Mouse (Mus musculus): ENCODE results near the gene Sqstm1. TPM values are rescaled to one million over a fixed set of nuclear protein-coding genes. Genes with fewer than 3 reads are reported as not detected.

The Sqstm1 gene
- polyA plus RNA-seq, 1 experiment from 2014 or later, result 377 TPM

- Histone ChIP-seq H3K9ac (replicated peaks; ENCODE audit: low read depth, low read length) (no peak overlapping the region), H3K4me2 (ENCODE audit: low read depth, low read length) (no peak overlapping the region), H3K4me3 (ENCODE audit: low read depth, low read length) (no peak overlapping the region), H3K27ac (ENCODE audit: low read depth, low read length) (no peak overlapping the region), H3K36me3 (ENCODE audit: control insufficient read depth, insufficient read depth, low read length) (peaks cover 17% of the 10 kb centered on the region; the same call in 1 of the 2 replicates), H3K27me3 (ENCODE audit: control insufficient read depth, insufficient read depth, low read length) (no peaks in the 10 kb centered on the region), H3K4me1 (ENCODE audit: control insufficient read depth, insufficient read depth, low read length) (no peaks in the 10 kb centered on the region), H3K9me3 (ENCODE audit: control insufficient read depth, low read length) (no peaks in the 10 kb centered on the region)
- 80% methylated on average over 7 of the region's 7 CpGs for WGBS
- no peak for ATAC-seq (ENCODE audit: low read depth)
Observed at GRCm38 (mm10) chr11:50194070-50194469, 16.6 kb downstream of the Sqstm1 start.

DNA sequence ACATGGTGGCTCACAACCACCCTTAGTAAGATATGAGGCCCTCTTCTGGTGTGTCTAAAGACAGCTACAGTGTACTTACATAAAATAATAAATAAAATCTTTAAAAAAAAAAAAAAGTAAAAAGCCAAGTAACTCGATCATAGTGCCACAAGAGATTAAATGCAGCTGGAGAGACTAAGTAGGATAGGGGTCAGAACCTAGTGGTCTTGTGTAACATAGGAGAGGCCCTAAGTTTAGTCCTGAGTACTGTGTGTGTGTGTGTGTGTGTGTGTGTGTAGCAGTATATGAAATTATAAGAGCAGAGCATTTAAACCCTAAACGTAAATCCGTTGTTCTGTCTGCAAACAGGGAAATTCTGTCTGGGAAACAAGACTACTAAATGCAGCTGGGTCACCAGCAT is 18.3 kb downstream of the Sqstm1 start:
- WGBS, result 95% methylated on average over 3 of the region's 3 CpGs
- Histone ChIP-seq H3K36me3 (ENCODE audit: control insufficient read depth, insufficient read depth, low read length) (0 out of 2 replicates have a peak, but pooled peaks cover 16% of the 10 kb centered on the region), H3K27ac (ENCODE audit: low read depth, low read length) (no peak overlapping the region)

DNA sequence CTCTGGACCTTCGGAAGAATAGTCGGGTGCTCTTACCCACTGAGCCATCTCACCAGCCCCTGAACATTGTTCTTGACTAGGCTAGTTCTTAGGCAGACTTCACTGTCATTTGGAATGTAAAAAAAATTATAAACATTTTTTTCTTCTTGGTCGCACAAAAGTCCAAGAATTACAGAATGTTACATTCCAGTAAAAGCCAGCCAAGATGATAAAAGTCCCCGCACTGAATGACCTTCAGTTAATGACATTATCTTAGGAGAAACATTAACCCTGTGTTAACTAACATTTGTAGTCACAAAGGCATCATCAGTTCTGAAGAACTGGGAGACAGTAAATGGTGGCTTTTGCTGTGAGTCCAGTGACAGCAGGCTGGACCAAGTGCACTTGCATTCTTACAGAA is 20.3 kb downstream of the Sqstm1 start:
- ATAC-seq (ENCODE audit: low read depth), result no peak
- H3K4me2 ChIP-seq (ENCODE audit: low read depth, low read length), result no peak overlapping the region
- H3K4me3 ChIP-seq (ENCODE audit: low read depth, low read length), result no peak overlapping the region
- 0 out of 2 replicates have a peak, but pooled peaks cover 9% of the 10 kb centered on the region for H3K36me3 ChIP-seq (ENCODE audit: control insufficient read depth, insufficient read depth, low read length)
- H3K27ac ChIP-seq (ENCODE audit: low read depth, low read length), result no peak overlapping the region
- no peak overlapping the region for H3K9ac ChIP-seq (replicated peaks; ENCODE audit: low read depth, low read length)
- H3K9me3 ChIP-seq (ENCODE audit: control insufficient read depth, low read length), result no peaks in the 10 kb centered on the region
- no peaks in the 10 kb centered on the region for H3K4me1 ChIP-seq (ENCODE audit: control insufficient read depth, insufficient read depth, low read length)
- 89% methylated on average over 4 of the region's 4 CpGs for WGBS
- no peaks in the 10 kb centered on the region for H3K27me3 ChIP-seq (ENCODE audit: control insufficient read depth, insufficient read depth, low read length)

More for the DNA sequence above, 18.3 kb downstream of the Sqstm1 start:
- no peak for ATAC-seq (ENCODE audit: low read depth)
- no peaks in the 10 kb centered on the region for H3K4me1 ChIP-seq (ENCODE audit: control insufficient read depth, insufficient read depth, low read length)
- H3K4me2 ChIP-seq (ENCODE audit: low read depth, low read length), result no peak overlapping the region
- H3K4me3 ChIP-seq (ENCODE audit: low read depth, low read length), result no peak overlapping the region
- no peak overlapping the region for H3K9ac ChIP-seq (replicated peaks; ENCODE audit: low read depth, low read length)
- no peaks in the 10 kb centered on the region for H3K27me3 ChIP-seq (ENCODE audit: control insufficient read depth, insufficient read depth, low read length)
- H3K9me3 ChIP-seq (ENCODE audit: control insufficient read depth, low read length), result no peaks in the 10 kb centered on the region

DNA sequence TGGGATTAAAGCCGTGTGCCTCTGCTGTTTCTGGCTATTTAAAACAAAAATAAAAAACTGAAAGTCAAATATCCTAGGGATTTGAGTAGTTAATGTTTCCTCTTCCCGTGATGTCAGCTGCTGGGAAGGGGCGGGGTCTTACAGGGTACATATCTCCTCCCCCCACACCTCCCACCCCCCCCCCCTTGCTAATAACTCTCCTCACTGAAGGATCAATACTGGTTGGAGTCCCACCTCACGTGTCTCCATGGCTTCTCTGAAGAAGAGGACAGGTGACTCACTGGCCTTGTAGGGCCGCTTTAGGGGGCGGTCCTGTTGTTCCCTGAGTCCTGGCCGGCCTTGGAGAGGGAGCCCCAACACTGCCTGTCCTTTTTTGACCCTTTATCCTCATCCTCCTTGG is 21.9 kb downstream of the Sqstm1 start:
- H3K4me2 ChIP-seq (ENCODE audit: low read depth, low read length), result no peak overlapping the region
- H3K27ac ChIP-seq (ENCODE audit: low read depth, low read length), result no peak overlapping the region
- H3K27me3 ChIP-seq (ENCODE audit: control insufficient read depth, insufficient read depth, low read length), result no peaks in the 10 kb centered on the region
- WGBS, result 74% methylated on average over 7 of the region's 7 CpGs
- peaks cover 4% of the 10 kb centered on the region; the same call in 1 of the 2 replicates for H3K36me3 ChIP-seq (ENCODE audit: control insufficient read depth, insufficient read depth, low read length)
- no peak for ATAC-seq (ENCODE audit: low read depth)
- H3K9me3 ChIP-seq (ENCODE audit: control insufficient read depth, low read length), result no peaks in the 10 kb centered on the region
- H3K9ac ChIP-seq (replicated peaks; ENCODE audit: low read depth, low read length), result no peak overlapping the region
- no peaks in the 10 kb centered on the region for H3K4me1 ChIP-seq (ENCODE audit: control insufficient read depth, insufficient read depth, low read length)
- no peak overlapping the region for H3K4me3 ChIP-seq (ENCODE audit: low read depth, low read length)

DNA sequence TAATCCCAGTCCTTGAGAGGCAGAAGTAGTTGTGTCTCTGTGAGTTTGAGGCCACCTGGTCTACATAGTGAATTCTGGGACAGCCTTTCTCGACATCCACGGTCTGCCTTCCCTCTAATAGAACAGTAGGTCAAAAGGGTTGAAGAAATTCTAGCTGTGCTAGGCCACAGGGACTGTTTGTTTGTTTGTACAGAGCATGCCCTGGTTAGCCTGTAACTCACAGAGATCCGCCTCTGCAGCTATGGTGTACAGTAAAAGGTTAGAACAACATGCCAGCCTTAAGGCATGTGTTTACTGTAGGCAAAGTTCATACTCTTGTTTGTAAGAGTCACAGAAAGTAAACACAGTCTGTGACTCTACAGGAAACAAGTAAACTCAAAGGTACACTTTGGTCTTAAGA is 25.8 kb downstream of the Sqstm1 start:
- 77% methylated on average over 3 of the region's 3 CpGs for WGBS
- Histone ChIP-seq H3K9me3 (ENCODE audit: control insufficient read depth, low read length) (no peaks in the 10 kb centered on the region), H3K9ac (replicated peaks; ENCODE audit: low read depth, low read length) (no peak overlapping the region), H3K36me3 (ENCODE audit: control insufficient read depth, insufficient read depth, low read length) (peaks cover 18% of the 10 kb centered on the region), H3K4me1 (ENCODE audit: control insufficient read depth, insufficient read depth, low read length) (no peaks in the 10 kb centered on the region), H3K4me2 (ENCODE audit: low read depth, low read length) (no peak overlapping the region), H3K27me3 (ENCODE audit: control insufficient read depth, insufficient read depth, low read length) (no peaks in the 10 kb centered on the region), H3K4me3 (ENCODE audit: low read depth, low read length) (no peak overlapping the region), H3K27ac (ENCODE audit: low read depth, low read length) (no peak overlapping the region)
- no peak for ATAC-seq (ENCODE audit: low read depth)

DNA sequence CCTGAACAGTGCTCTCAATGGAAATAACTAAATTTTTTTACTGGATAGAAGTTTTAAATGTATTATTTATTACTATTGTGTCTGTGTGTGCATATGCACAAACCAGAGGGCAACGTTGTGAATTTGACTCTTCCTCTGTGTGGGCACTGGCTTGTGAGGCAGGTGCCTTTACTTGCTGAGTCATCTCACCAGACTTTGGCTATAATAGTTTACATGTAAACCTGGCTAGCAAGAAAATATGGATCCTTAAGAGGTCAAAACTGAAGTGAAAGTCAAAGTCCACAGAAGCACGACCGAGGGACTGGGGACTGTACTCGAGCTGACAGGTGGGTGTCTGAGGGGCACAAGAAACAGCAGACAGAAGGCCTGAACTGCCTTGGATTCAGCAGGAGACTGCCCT is 27.9 kb downstream of the Sqstm1 start:
- Histone ChIP-seq H3K27ac (ENCODE audit: low read depth, low read length) (no peak overlapping the region), H3K9me3 (ENCODE audit: control insufficient read depth, low read length) (no peaks in the 10 kb centered on the region), H3K36me3 (ENCODE audit: control insufficient read depth, insufficient read depth, low read length) (peaks cover 23% of the 10 kb centered on the region), H3K27me3 (ENCODE audit: control insufficient read depth, insufficient read depth, low read length) (no peaks in the 10 kb centered on the region), H3K4me1 (ENCODE audit: control insufficient read depth, insufficient read depth, low read length) (no peaks in the 10 kb centered on the region), H3K4me2 (ENCODE audit: low read depth, low read length) (no peak overlapping the region), H3K4me3 (ENCODE audit: low read depth, low read length) (no peak overlapping the region), H3K9ac (replicated peaks; ENCODE audit: low read depth, low read length) (no peak overlapping the region)
- WGBS, result 91% methylated on average over 4 of the region's 4 CpGs
- no peak for ATAC-seq (ENCODE audit: low read depth)

DNA sequence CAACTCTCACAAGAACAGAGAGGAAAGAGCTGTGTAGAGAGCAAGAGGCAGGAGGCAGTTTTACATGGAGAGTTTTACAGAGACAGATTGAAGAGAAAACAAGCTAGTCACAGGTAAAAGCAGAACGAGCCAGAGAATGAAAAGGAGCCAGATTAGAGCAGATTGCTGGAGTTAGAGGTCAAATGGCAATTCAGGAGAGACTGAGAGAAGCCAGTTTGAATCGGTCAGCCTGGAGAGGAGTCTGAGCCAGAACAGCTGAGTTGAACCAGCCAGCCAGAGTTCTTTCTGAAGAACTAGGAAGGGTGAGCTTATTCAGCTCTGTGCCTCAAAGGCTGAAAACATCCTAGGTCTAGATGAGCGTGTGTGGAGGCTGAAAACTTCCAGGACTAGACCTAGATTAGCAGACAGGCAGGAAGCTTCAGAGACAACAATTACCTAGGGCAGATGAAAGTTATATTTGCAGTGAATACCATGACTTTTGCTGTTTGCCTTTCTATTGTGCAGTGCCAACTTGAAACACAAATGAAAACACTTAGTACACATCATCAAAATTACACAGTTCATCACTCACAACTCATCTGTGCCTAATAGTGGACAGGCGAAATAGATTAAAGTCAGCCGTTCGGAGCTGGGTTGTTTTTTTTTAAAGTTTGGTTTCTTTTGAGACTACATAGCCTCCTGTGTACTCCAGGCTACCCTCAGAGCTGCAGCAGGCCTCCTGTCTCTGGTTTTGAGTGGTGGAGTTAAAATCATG is 30.0 kb downstream of the Sqstm1 start:
- H3K36me3 ChIP-seq (ENCODE audit: control insufficient read depth, insufficient read depth, low read length), result peaks cover 23% of the 10 kb centered on the region
- no peak overlapping the region for H3K4me2 ChIP-seq (ENCODE audit: low read depth, low read length)
- no peak overlapping the region for H3K9ac ChIP-seq (replicated peaks; ENCODE audit: low read depth, low read length)
- no peak overlapping the region for H3K27ac ChIP-seq (ENCODE audit: low read depth, low read length)
- no peaks in the 10 kb centered on the region for H3K9me3 ChIP-seq (ENCODE audit: control insufficient read depth, low read length)
- 0 out of 2 replicates have a peak, but pooled peaks cover under 1% of the 10 kb centered on the region for H3K4me1 ChIP-seq (ENCODE audit: control insufficient read depth, insufficient read depth, low read length)
- H3K27me3 ChIP-seq (ENCODE audit: control insufficient read depth, insufficient read depth, low read length), result no peaks in the 10 kb centered on the region
- no peak for ATAC-seq (ENCODE audit: low read depth)
- H3K4me3 ChIP-seq (ENCODE audit: low read depth, low read length), result no peak overlapping the region
- WGBS, result 85% methylated on average over 6 of the region's 6 CpGs

DNA sequence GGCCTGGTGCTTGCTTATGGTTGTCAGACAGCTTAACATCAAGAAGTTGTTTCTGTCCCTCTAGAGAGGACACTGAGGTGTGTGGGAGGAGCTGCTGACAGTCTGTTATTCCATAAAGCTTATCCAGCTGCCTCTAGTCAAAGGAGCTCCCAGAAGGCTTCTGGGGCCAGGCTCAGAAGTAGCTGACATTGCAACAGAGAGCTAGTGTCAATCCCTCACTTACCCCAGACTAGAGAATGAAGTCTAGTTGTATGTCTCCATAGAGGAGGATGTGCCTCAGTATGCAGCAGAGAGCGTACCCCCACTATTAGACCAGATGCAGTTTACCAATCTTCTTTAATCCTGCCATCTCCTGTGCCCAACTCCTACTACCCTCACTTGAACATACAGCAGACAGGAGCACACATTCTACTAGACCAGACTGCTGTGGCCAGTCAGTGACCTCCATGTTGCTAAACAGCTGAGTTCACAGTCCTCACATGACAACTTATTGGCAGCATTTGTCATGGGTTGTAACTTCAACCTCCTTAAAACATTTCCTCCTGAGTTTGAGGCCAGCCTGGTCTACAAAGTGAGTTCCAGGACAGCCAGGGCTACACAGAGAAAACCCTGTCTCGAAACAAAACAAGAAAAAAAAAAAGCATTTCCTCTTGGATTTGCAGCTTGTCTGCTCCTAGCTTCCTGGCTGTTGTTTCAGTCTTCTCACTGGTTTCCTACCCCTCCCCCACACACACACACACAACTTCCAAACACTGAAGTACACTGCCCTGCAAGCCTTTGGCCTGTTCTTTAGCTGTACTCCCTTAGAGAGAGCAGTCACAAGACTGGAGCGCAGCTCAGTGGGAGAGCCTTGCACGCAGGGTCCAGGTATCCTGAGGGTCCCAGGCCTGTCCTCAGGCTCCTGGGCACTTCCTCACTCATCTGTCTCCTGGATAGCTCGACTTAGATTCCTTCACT is 31.8 kb downstream of the Sqstm1 start:
- Histone ChIP-seq H3K36me3 (ENCODE audit: control insufficient read depth, insufficient read depth, low read length) (peaks cover 20% of the 10 kb centered on the region), H3K4me3 (ENCODE audit: low read depth, low read length) (no peak overlapping the region), H3K27ac (ENCODE audit: low read depth, low read length) (no peak overlapping the region), H3K4me2 (ENCODE audit: low read depth, low read length) (no peak overlapping the region), H3K4me1 (ENCODE audit: control insufficient read depth, insufficient read depth, low read length) (peaks cover 6% of the 10 kb centered on the region; the same call in 1 of the 2 replicates), H3K9me3 (ENCODE audit: control insufficient read depth, low read length) (no peaks in the 10 kb centered on the region), H3K27me3 (ENCODE audit: control insufficient read depth, insufficient read depth, low read length) (no peaks in the 10 kb centered on the region), H3K9ac (replicated peaks; ENCODE audit: low read depth, low read length) (no peak overlapping the region)
- WGBS, result 88% methylated on average over 5 of the region's 5 CpGs
- no peak for ATAC-seq (ENCODE audit: low read depth)

- Histone ChIP-seq H3K4me2 (ENCODE audit: low read depth, low read length) (no peak overlapping the region), H3K27me3 (ENCODE audit: control insufficient read depth, insufficient read depth, low read length) (no peaks in the 10 kb centered on the region), H3K4me3 (ENCODE audit: low read depth, low read length) (no peak overlapping the region), H3K36me3 (ENCODE audit: control insufficient read depth, insufficient read depth, low read length) (0 out of 2 replicates have a peak, but pooled peaks cover 7% of the 10 kb centered on the region), H3K9me3 (ENCODE audit: control insufficient read depth, low read length) (no peaks in the 10 kb centered on the region), H3K4me1 (ENCODE audit: control insufficient read depth, insufficient read depth, low read length) (peaks cover 6% of the 10 kb centered on the region; the same call in 1 of the 2 replicates), H3K9ac (replicated peaks; ENCODE audit: low read depth, low read length) (no peak overlapping the region), H3K27ac (ENCODE audit: low read depth, low read length) (no peak overlapping the region)
- 81% methylated on average over 6 of the region's 6 CpGs for WGBS
- no peak for ATAC-seq (ENCODE audit: low read depth)
Observed at GRCm38 (mm10) chr11:50177111-50177510, 33.5 kb downstream of the Sqstm1 start.

Measured in neural tube, embryonic 14.5 days (tissue).